In the genomic region with DNA sequence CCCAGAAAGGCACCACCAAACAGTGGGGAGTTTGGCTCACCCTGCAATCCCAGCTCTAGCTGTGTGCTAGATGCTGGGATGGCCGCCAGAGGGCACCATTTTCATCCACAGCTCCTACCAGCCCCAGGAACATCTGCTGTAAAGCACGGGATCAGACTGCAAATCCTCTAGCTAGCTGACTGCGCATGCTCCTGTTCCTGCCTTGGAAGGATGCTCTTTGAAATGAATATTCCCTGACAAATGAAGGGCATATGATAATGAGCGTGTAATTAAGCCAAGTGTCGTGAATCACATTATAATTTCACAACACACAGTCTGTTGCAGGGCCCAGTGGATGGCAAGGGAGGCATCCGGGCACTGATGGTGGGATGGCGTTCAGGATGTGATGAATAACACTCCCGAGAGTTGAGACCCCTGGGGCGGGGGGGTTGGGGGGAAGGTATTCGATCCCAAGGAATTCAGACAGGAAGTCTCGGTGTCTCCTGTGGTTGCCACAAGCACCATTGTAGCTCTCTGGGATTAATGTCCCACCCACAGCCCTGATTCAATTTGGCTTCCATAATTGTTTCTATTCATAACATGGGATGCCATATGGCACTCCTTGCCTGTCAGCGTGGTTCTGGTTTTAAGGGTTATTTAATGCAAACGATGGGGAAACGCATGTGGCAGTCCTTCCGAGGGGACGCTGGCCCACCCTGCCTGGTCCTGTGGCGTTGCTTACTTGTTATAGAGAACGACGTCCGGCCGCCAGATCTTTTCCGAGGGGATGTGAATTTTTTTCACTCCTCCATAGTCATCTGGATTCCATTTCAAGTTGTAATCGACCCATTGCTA, we compare ENCODE assay signal across 8 mouse cellular contexts. TPM values are rescaled to one million over a fixed set of nuclear protein-coding genes. Genes with fewer than 3 reads are reported as not detected.
DNase-seq lines count a peak whose midpoint lies in the region; ATAC-seq and TF ChIP-seq lines count a peak whose summit lies in the region.

No protein-coding gene starts in this region.

- 14% methylated on average over 23 of the region's 23 CpGs for WGBS in hindbrain, embryonic 16.5 days

- H3K9ac ChIP-seq in hindbrain, embryonic 16.5 days (ENCODE audit: low read depth, low read length), result peak overlapping the region; percentile 28

- H3K27ac ChIP-seq in gastrocnemius, adult 2 months, result no peak overlapping the region
- peak overlapping the region; percentile 30 for H3K27ac ChIP-seq in hindbrain, embryonic 16.5 days (ENCODE audit: low read depth, low read length)

- peak; percentile 20 for DNase-seq in ovary, adult 18-20 months (ENCODE audit: low spot score)
- no peak for DNase-seq in ovary, postnatal 14 days (ENCODE audit: low spot score)
- DNase-seq in gastrocnemius, adult 2 months, result peak; percentile 81
- DNase-seq in layer of hippocampus, postnatal 36 days, result peak; percentile 87 to 89
- DNase-seq in right cerebral cortex, postnatal 36 days (ENCODE audit: low spot score in 2 of 2), result peak; percentile 85 to 86

- peak overlapping the region; percentile 53 for H3K4me2 ChIP-seq in hindbrain, embryonic 16.5 days (ENCODE audit: low read length)

- H3K4me1 ChIP-seq in hindbrain, embryonic 16.5 days (ENCODE audit: control insufficient read depth, insufficient read depth, low read depth, low read length), result peaks cover 2% of the 10 kb centered on the region; the same call in 1 of the 2 replicates

- peak; percentile 83 for ATAC-seq in common myeloid progenitor, adult 5-6 weeks (replicated peaks; ENCODE audit: low read depth, poor library complexity, severe bottlenecking)
- ATAC-seq in hindbrain, embryonic 16.5 days, result peak; percentile 96
- peak; percentile 81 for ATAC-seq in megakaryocyte, adult 5-6 weeks (ENCODE audit: poor library complexity, severe bottlenecking)

- H3K36me3 ChIP-seq in hindbrain, embryonic 16.5 days (ENCODE audit: control insufficient read depth, insufficient read depth, low read length), result no peaks in the 10 kb centered on the region

- TF ChIP-seq CTCF in gastrocnemius, adult 2 months (IDR thresholded peaks at IDR 0.05), result peak; percentile 92; the same call in 1 of the 2 replicates

- no peaks in the 10 kb centered on the region for H3K9me3 ChIP-seq in hindbrain, embryonic 16.5 days (ENCODE audit: control insufficient read depth, low read length)

- H3K4me3 ChIP-seq in gastrocnemius, adult 2 months, result no peak overlapping the region
- peak overlapping the region; percentile 28 for H3K4me3 ChIP-seq in hindbrain, embryonic 16.5 days (ENCODE audit: low read length)

- intact Hi-C loops in gastrocnemius, adult 2 months (cut with DNase I), result loop anchor here (10.0 kb wide), 1 partner anchor 342 kb away; the partner anchor contains the start of gene Atp5g3

- no peaks in the 10 kb centered on the region for H3K27me3 ChIP-seq in hindbrain, embryonic 16.5 days (replicated peaks; ENCODE audit: control insufficient read depth, insufficient read depth, low read length)

RNA-seq across cellular contexts. Expression of gene Chrna1, which starts 7.4 kb away (rescaled TPM):
- total RNA-seq in common myeloid progenitor, adult 5-6 weeks (2017), result not detected in 2 replicates
- 1 to 10 TPM; 4.5 to 6.2 TPM for total RNA-seq in gastrocnemius, adult 2 months (2021)
- 0.20 and 0.87 TPM in 2 replicates for polyA plus RNA-seq in hindbrain, embryonic 16.5 days (2015; fragmentation: Nextera tagmentation; extraction: Ambion mirVana)
- total RNA-seq in layer of hippocampus, postnatal 36 days (2021), result under 1 TPM; 0.33 to 0.40 TPM
- total RNA-seq in megakaryocyte, adult 5-6 weeks (2015), result 0.09 TPM in 1 of 2 replicates, not detected in the other
- not detected in 2 replicates for total RNA-seq in megakaryocyte, adult 5-6 weeks (2017)

RNA-seq across cellular contexts. Expression of gene Wipf1, which starts 43.2 kb away (rescaled TPM):
- total RNA-seq in common myeloid progenitor, adult 5-6 weeks (2017), result 13.2 and 22.9 TPM in 2 replicates
- 10 to 100 TPM in 1 of 2 experiments, 1 to 10 TPM in 1; 7.0 to 11.7 TPM for total RNA-seq in gastrocnemius, adult 2 months (2021)
- 2.4 and 3.5 TPM in 2 replicates for polyA plus RNA-seq in hindbrain, embryonic 16.5 days (2015; fragmentation: Nextera tagmentation; extraction: Ambion mirVana)
- 1 to 10 TPM; 7.9 to 9.0 TPM for total RNA-seq in layer of hippocampus, postnatal 36 days (2021)
- total RNA-seq in megakaryocyte, adult 5-6 weeks (2015), result 123 and 139 TPM in 2 replicates
- 37.4 and 55.2 TPM in 2 replicates for total RNA-seq in megakaryocyte, adult 5-6 weeks (2017)
